Mouse (Mus musculus): ENCODE data around the gene Brox. TPM values are rescaled to one million over a fixed set of nuclear protein-coding genes. Genes with fewer than 3 reads are reported as not detected.
A peak's percentile ranks its signal among the peaks of the same experiment; 100 is the strongest.
"Not testable (repeated sequence)": the region's sequence is repeated elsewhere in the genome, so short reads cannot be mapped to it uniquely, and the experiment has no call there.

Gene Brox
- polyA plus RNA-seq, 1 experiment from 2014 or later: 44.9 TPM

- H3K36me3 ChIP-seq (ENCODE audit: control insufficient read depth, insufficient read depth, low read length): peaks cover 26% of the 10 kb centered on the region
- no peaks in the 10 kb centered on the region for H3K9me3 ChIP-seq (ENCODE audit: control insufficient read depth, low read length)
- WGBS: 85% methylated on average over 2 of the region's 2 CpGs
- H3K4me1 ChIP-seq (replicated peaks; ENCODE audit: control insufficient read depth, insufficient read depth, low read length): no peaks in the 10 kb centered on the region
- H3K9ac ChIP-seq (ENCODE audit: low read length): no peak overlapping the region
- H3K27me3 ChIP-seq (ENCODE audit: control insufficient read depth, insufficient read depth, low read depth, low read length): no peaks in the 10 kb centered on the region
- H3K4me3 ChIP-seq (ENCODE audit: low read length): no peak overlapping the region
- no peak overlapping the region for H3K27ac ChIP-seq (ENCODE audit: low read length)
- ATAC-seq (ENCODE audit: low read depth): no peak
- H3K4me2 ChIP-seq (ENCODE audit: low read depth, low read length): no peak overlapping the region
These were observed 18.7 kb upstream of the Brox start for GRCm38 (mm10) chr1:183315783-183316182.

- Histone ChIP-seq H3K4me1 (replicated peaks; ENCODE audit: control insufficient read depth, insufficient read depth, low read length) (no peaks in the 10 kb centered on the region), H3K9ac (ENCODE audit: low read length) (no peak overlapping the region), H3K27ac (ENCODE audit: low read length) (no peak overlapping the region), H3K4me3 (ENCODE audit: low read length) (no peak overlapping the region), H3K27me3 (ENCODE audit: control insufficient read depth, insufficient read depth, low read depth, low read length) (no peaks in the 10 kb centered on the region), H3K4me2 (ENCODE audit: low read depth, low read length) (no peak overlapping the region), H3K36me3 (ENCODE audit: control insufficient read depth, insufficient read depth, low read length) (peaks cover 22% of the 10 kb centered on the region), H3K9me3 (ENCODE audit: control insufficient read depth, low read length) (no peaks in the 10 kb centered on the region)
- ATAC-seq (ENCODE audit: low read depth): no peak
- WGBS: 93% methylated on average over 2 of the region's 2 CpGs
These were observed 15.0 kb upstream of the Brox start for GRCm38 (mm10) chr1:183312076-183312475.

- not testable (repeated sequence) for H3K4me3 ChIP-seq (ENCODE audit: low read length); H3K4me2 ChIP-seq (ENCODE audit: low read depth, low read length); ATAC-seq (ENCODE audit: low read depth); H3K4me1 ChIP-seq (replicated peaks; ENCODE audit: control insufficient read depth, insufficient read depth, low read length); H3K9me3 ChIP-seq (ENCODE audit: control insufficient read depth, low read length); H3K9ac ChIP-seq (ENCODE audit: low read length); H3K27ac ChIP-seq (ENCODE audit: low read length); H3K27me3 ChIP-seq (ENCODE audit: control insufficient read depth, insufficient read depth, low read depth, low read length)
- H3K36me3 ChIP-seq (ENCODE audit: control insufficient read depth, insufficient read depth, low read length): peaks cover 12% of the 10 kb centered on the region
- 82% methylated on average over 2 of the region's 2 CpGs for WGBS
These were observed 12.5 kb upstream of the Brox start for GRCm38 (mm10) chr1:183309601-183310000.

- Histone ChIP-seq H3K27me3 (ENCODE audit: control insufficient read depth, insufficient read depth, low read depth, low read length) (no peaks in the 10 kb centered on the region), H3K4me1 (replicated peaks; ENCODE audit: control insufficient read depth, insufficient read depth, low read length) (no peaks in the 10 kb centered on the region), H3K36me3 (ENCODE audit: control insufficient read depth, insufficient read depth, low read length) (peaks cover 7% of the 10 kb centered on the region; the same call in 1 of the 2 replicates), H3K4me3 (ENCODE audit: low read length) (no peak overlapping the region), H3K9me3 (ENCODE audit: control insufficient read depth, low read length) (no peaks in the 10 kb centered on the region), H3K4me2 (ENCODE audit: low read depth, low read length) (no peak overlapping the region), H3K9ac (ENCODE audit: low read length) (no peak overlapping the region), H3K27ac (ENCODE audit: low read length) (no peak overlapping the region)
- no peak for ATAC-seq (ENCODE audit: low read depth)
- WGBS: 86% methylated on average over 1 of the region's 1 CpGs
These were observed 11.4 kb upstream of the Brox start for GRCm38 (mm10) chr1:183308476-183308875.

- H3K36me3 ChIP-seq (ENCODE audit: control insufficient read depth, insufficient read depth, low read length): peaks cover 4% of the 10 kb centered on the region; the same call in 1 of the 2 replicates
- H3K9ac ChIP-seq (ENCODE audit: low read length): no peak overlapping the region
- no peaks in the 10 kb centered on the region for H3K9me3 ChIP-seq (ENCODE audit: control insufficient read depth, low read length)
- ATAC-seq (ENCODE audit: low read depth): no peak
- H3K4me3 ChIP-seq (ENCODE audit: low read length): no peak overlapping the region
- H3K27ac ChIP-seq (ENCODE audit: low read length): no peak overlapping the region
- H3K4me2 ChIP-seq (ENCODE audit: low read depth, low read length): no peak overlapping the region
- WGBS: 84% methylated on average over 3 of the region's 3 CpGs
- no peaks in the 10 kb centered on the region for H3K4me1 ChIP-seq (replicated peaks; ENCODE audit: control insufficient read depth, insufficient read depth, low read length)
- no peaks in the 10 kb centered on the region for H3K27me3 ChIP-seq (ENCODE audit: control insufficient read depth, insufficient read depth, low read depth, low read length)
These were observed 10.5 kb upstream of the Brox start for GRCm38 (mm10) chr1:183307555-183307954.

- WGBS: 85% methylated on average over 6 of the region's 6 CpGs
- Histone ChIP-seq H3K36me3 (ENCODE audit: control insufficient read depth, insufficient read depth, low read length) (no peaks in the 10 kb centered on the region), H3K4me1 (replicated peaks; ENCODE audit: control insufficient read depth, insufficient read depth, low read length) (no peaks in the 10 kb centered on the region), H3K4me3 (ENCODE audit: low read length) (no peak overlapping the region), H3K27ac (ENCODE audit: low read length) (no peak overlapping the region), H3K27me3 (ENCODE audit: control insufficient read depth, insufficient read depth, low read depth, low read length) (no peaks in the 10 kb centered on the region), H3K4me2 (ENCODE audit: low read depth, low read length) (no peak overlapping the region), H3K9ac (ENCODE audit: low read length) (no peak overlapping the region), H3K9me3 (ENCODE audit: control insufficient read depth, low read length) (no peaks in the 10 kb centered on the region)
- no peak for ATAC-seq (ENCODE audit: low read depth)
These were observed 2.1 kb upstream of the Brox start for GRCm38 (mm10) chr1:183299161-183299560.

GRCm38 (mm10) chr1:183297886-183298489 is 919 bp upstream of the Brox start:
- peak overlapping the region; percentile 61 for H3K9ac ChIP-seq (ENCODE audit: low read length)

GRCm38 (mm10) chr1:183297473-183297885 is 410 bp upstream of the Brox start:
- Histone ChIP-seq H3K4me3 (ENCODE audit: low read length) (peak overlapping the region; percentile 54), H3K36me3 (ENCODE audit: control insufficient read depth, insufficient read depth, low read length) (peaks cover 6% of the 10 kb centered on the region; the same call in 1 of the 2 replicates), H3K9me3 (ENCODE audit: control insufficient read depth, low read length) (no peaks in the 10 kb centered on the region), H3K27ac (ENCODE audit: low read length) (peak overlapping the region; percentile 24), H3K4me1 (replicated peaks; ENCODE audit: control insufficient read depth, insufficient read depth, low read length) (no peaks in the 10 kb centered on the region), H3K4me2 (ENCODE audit: low read depth, low read length) (peak overlapping the region; percentile 54), H3K27me3 (ENCODE audit: control insufficient read depth, insufficient read depth, low read depth, low read length) (no peaks in the 10 kb centered on the region), H3K9ac (ENCODE audit: low read length) (peak overlapping the region; percentile 61)
- 2% methylated on average over 27 of the region's 30 CpGs for WGBS
- ATAC-seq (ENCODE audit: low read depth): peak; percentile 47

More at GRCm38 (mm10) chr1:183297886-183298489, 919 bp upstream of the Brox start:
- Histone ChIP-seq H3K4me1 (replicated peaks; ENCODE audit: control insufficient read depth, insufficient read depth, low read length) (no peaks in the 10 kb centered on the region), H3K27me3 (ENCODE audit: control insufficient read depth, insufficient read depth, low read depth, low read length) (no peaks in the 10 kb centered on the region), H3K36me3 (ENCODE audit: control insufficient read depth, insufficient read depth, low read length) (0 out of 2 replicates have a peak, but pooled peaks cover 2% of the 10 kb centered on the region), H3K27ac (ENCODE audit: low read length) (peak overlapping the region; percentile 24), H3K4me2 (ENCODE audit: low read depth, low read length) (peak overlapping the region; percentile 54), H3K4me3 (ENCODE audit: low read length) (peak overlapping the region; percentile 54), H3K9me3 (ENCODE audit: control insufficient read depth, low read length) (no peaks in the 10 kb centered on the region)
- WGBS: under 1% methylated on average over 20 of the region's 20 CpGs
- peak; percentile 21; the same call in 1 of the 2 replicates for ATAC-seq (ENCODE audit: low read depth)

- H3K27me3 ChIP-seq (ENCODE audit: control insufficient read depth, insufficient read depth, low read depth, low read length): no peaks in the 10 kb centered on the region
- no peaks in the 10 kb centered on the region for H3K4me1 ChIP-seq (replicated peaks; ENCODE audit: control insufficient read depth, insufficient read depth, low read length)
- WGBS: 0% methylated on average over 26 of the region's 26 CpGs
- peak within 1 kb of the TSS; percentile 54 for H3K4me2 ChIP-seq (ENCODE audit: low read depth, low read length)
- H3K9me3 ChIP-seq (ENCODE audit: control insufficient read depth, low read length): no peaks in the 10 kb centered on the region
- peak within 1 kb of the TSS; percentile 53 for H3K27ac ChIP-seq (ENCODE audit: low read length)
- peaks cover 10% of the 10 kb centered on the region; the same call in 1 of the 2 replicates for H3K36me3 ChIP-seq (ENCODE audit: control insufficient read depth, insufficient read depth, low read length)
- peak; percentile 3 for ATAC-seq (ENCODE audit: low read depth)
- peak within 1 kb of the TSS; percentile 54 for H3K4me3 ChIP-seq (ENCODE audit: low read length)
- peak within 1 kb of the TSS; percentile 63 for H3K9ac ChIP-seq (ENCODE audit: low read length)
These were observed 604 bp downstream of the Brox start, which contains the start of gene Aida for GRCm38 (mm10) chr1:183296465-183296864. TSS of gene Aida (plus strand) at chr1:183296590.
